Mouse (Mus musculus) heart, postnatal 36 days (tissue): ENCODE data around the gene Alx1. TPM values are rescaled to one million over a fixed set of nuclear protein-coding genes. Genes with fewer than 3 reads are reported as not detected.

Experiments used
- DNase-seq, 2 experiments: peaks; one replicate each; pipeline ENCODE4 v3.0.0; 2021 to 2022
- intact Hi-C: fragments of 180-260 bp; cut with DNase I; formaldehyde crosslinking; loops from one replicate; pipeline ENCODE4 v1.15.1; 2025
- total RNA-seq, 2 experiments: library from RNA; stranded (reverse); gene quantifications; 2 replicates each; pipeline ENCODE4 v1.2.3; 2021

Alx1 gene
- not detected for total RNA-seq

- no peak for DNase-seq
- intact Hi-C loops: no loop called here
Observed at GRCm38 (mm10) chr10:103029730-103030490, at the start of gene Alx1. Alx1 (minus strand) TSS chr10:103030215.

GRCm38 (mm10) chr10:103049593-103049992 lies 19.6 kb upstream of the Alx1 start:
- no peak for DNase-seq
- intact Hi-C loops: no loop called here

- no peak for DNase-seq
- intact Hi-C loops: no loop called here
Observed at GRCm38 (mm10) chr10:103046623-103047022, 16.6 kb upstream of the Alx1 start.

GRCm38 (mm10) chr10:103045019-103045418 lies 15.0 kb upstream of the Alx1 start:
- DNase-seq: no peak
- intact Hi-C loops: no loop called here

GRCm38 (mm10) chr10:103035002-103035640 lies 5.1 kb upstream of the Alx1 start:
- intact Hi-C loops: no loop called here
- DNase-seq: no peak

- intact Hi-C loops: no loop called here
Observed at GRCm38 (mm10) chr10:103030931-103031330, 916 bp upstream of the Alx1 start.

GRCm38 (mm10) chr10:103029132-103029729 lies 784 bp downstream of the Alx1 start:
- intact Hi-C loops: no loop called here
- no peak for DNase-seq

More at GRCm38 (mm10) chr10:103030931-103031330, 916 bp upstream of the Alx1 start:
- no peak for DNase-seq

- DNase-seq: no peak
- intact Hi-C loops: no loop called here
Observed at GRCm38 (mm10) chr10:103028253-103029131, 1.5 kb downstream of the Alx1 start.

- intact Hi-C loops: no loop called here
- DNase-seq: no peak
Observed at GRCm38 (mm10) chr10:103027931-103028252, 2.1 kb downstream of the Alx1 start.

- no peak for DNase-seq
- intact Hi-C loops: no loop called here
Observed at GRCm38 (mm10) chr10:103027226-103027930, 2.6 kb downstream of the Alx1 start.

GRCm38 (mm10) chr10:103026636-103027225 lies 3.3 kb downstream of the Alx1 start:
- no peak for DNase-seq
- intact Hi-C loops: no loop called here

- no peak for DNase-seq
- intact Hi-C loops: no loop called here
Observed at GRCm38 (mm10) chr10:103002556-103002955, 27.5 kb downstream of the Alx1 start.

GRCm38 (mm10) chr10:103000902-103001301 lies 29.1 kb downstream of the Alx1 start:
- intact Hi-C loops: no loop called here
- no peak for DNase-seq

GRCm38 (mm10) chr10:102999584-102999983 lies 30.4 kb downstream of the Alx1 start:
- DNase-seq: no peak
- intact Hi-C loops: no loop called here

GRCm38 (mm10) chr10:102975106-102975505 lies 54.9 kb downstream of the Alx1 start:
- no peak for DNase-seq
- intact Hi-C loops: no loop called here

GRCm38 (mm10) chr10:102959602-102960001 lies 70.4 kb downstream of the Alx1 start:
- DNase-seq: no peak
- intact Hi-C loops: no loop called here
